Mouse (Mus musculus) brain, adult 10 weeks (tissue): ENCODE results near the gene Nif3l1. TPM values are rescaled to one million over a fixed set of nuclear protein-coding genes. Genes with fewer than 3 reads are reported as not detected.

ENCODE experiments used
- polyA plus RNA-seq: library from polyadenylated mRNA; stranded (reverse); fragments of 350-450 nt; fragmentation: Illumina TruSeq; extraction: RNeasy Lipid Tissue Mini Kit (QIAGEN cat#74804); gene quantifications from one replicate; pipeline ENCODE4 v1.2.3, GENCODE M21; 2015; ENCODE audit warnings: low read depth, low replicate concordance

Gene Nif3l1
- 34.7 TPM for polyA plus RNA-seq

DNA sequence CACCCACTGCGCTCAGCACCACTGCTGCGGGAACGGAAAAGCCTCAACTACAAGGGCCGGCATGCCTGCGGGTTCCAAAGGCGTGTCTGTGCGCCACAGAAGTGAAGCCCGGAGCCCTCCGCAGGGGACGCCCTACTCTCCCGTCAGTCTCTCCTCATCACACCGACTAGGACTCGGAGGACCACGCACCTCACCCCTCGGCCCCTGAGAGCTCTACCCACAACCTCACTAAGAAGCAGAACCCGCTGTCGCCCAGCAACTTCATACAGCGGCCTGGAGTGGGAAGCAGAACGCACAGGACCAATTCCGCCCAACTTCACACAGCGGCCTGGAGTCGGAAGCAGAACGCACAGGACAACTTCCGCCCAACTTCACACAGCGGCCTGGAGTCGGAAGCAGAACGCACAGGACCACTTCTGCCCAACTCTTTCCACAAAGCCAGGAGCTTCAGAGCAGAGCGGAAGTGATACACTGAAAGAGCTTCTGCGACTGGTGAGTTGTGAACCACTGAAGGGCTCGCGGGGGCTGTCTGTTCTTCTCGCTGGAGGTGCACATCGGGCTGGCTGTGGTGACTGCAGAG is at the start of gene Nif3l1, which contains the start of gene Ppil3:
Gene Nif3l1 (plus strand): TSS at position 9 of the 580 bp plus-strand sequence.
Gene Ppil3 (minus strand): TSS at position 344 of the 580 bp plus-strand sequence.

DNA sequence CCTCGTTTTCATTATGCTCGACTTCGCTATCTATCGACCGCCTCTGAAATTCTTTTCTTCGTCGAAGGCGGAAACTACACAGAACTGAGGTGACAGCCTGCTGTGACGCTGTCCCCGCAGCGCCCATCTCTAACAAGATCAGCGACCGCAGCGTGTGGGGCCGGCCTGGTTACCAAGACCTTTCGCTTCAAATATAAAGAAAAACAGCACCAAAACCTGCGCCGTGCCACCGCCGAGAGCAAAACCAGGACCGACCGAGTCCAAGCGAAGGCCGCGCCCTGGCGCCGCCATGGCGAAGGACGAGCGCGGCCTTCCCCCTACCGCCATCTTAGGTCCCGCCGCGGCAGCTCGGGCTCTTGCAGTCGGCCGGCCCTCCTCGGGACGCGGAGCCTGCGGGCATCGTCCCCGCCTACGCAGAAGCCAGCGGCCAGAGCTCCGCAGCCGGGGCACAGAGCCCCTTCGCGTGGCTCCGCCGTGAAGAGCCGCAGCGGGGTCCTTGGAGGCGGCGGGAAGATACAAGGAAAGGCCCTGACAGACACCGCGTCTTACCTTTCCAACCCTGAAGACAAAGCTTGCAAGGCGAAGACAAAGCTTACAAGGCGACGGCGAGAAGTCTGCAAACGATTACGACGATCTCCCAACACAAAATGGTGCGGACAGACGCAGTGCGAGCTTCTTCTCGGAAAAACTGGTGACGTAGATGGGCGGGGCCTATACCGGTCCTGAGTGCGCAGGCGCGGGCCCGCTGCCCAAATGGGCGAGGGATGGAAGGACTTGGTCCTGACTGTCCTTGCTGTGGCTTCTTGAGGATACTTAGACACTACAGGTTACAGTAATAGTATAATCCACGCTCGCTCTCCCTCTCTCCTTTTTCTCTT is 21.3 kb upstream of the Nif3l1 start, which contains the start of gene Clk1:
Gene Clk1 (minus strand): TSS at position 696 of the 878 bp plus-strand sequence.

DNA sequence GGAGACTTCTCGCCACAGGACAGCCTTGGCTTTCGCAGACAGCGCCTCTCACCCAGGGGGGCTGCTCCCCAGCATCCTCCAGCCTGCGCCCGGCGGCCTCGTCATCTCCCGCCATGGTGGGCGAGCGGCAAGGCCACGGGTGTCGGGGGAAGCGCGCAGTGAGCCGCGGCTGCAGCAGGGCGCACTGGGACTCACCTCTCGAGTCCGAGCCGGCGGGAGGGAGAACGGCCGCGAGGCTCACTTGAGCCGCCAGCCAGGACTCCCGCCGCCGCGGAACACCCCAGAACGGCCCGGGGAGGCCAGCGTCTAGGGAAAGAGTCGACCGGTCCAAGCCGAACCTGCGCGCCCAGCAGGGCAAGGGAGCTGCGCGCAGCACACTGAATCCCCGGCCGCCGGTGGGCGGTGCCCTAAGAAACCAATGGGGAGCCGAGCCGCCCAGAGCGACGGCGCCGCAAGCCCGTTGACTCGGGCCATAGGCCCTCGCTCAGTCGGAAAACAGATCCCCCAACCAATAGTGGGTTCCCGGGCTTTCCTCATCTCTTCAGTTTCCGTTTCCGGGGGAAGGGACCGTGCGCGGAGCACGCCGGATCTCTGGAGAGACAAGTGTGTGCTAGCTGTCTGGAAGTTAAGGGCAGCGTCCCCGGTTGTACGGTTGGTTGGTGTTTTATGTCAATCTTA is 59.8 kb downstream of the Nif3l1 start, which contains the start of gene Orc2:
Gene Orc2 (minus strand): TSS at position 533 of the 678 bp plus-strand sequence.

Other genes with a start within 250 kb of the Nif3l1 start
- gene Aox4, start 234.8 kb upstream of the Nif3l1 start, polyA plus RNA-seq = 0.58 TPM
- not detected for gene Aox2, start 166.8 kb upstream of the Nif3l1 start, polyA plus RNA-seq
- 183 TPM for gene Bzw1, start 52.3 kb upstream of the Nif3l1 start, polyA plus RNA-seq
- gene Clk1, start 21.1 kb upstream of the Nif3l1 start, polyA plus RNA-seq = 174 TPM
- 52.0 TPM for gene Ppil3, start 335 bp downstream of the Nif3l1 start, polyA plus RNA-seq
- gene Orc2, start 60.0 kb downstream of the Nif3l1 start, polyA plus RNA-seq = 30.1 TPM
- 51.4 TPM for gene Fam126b, start 141.2 kb downstream of the Nif3l1 start, polyA plus RNA-seq
- 265 TPM for gene Ndufb3, start 141.2 kb downstream of the Nif3l1 start, polyA plus RNA-seq